Mouse (Mus musculus): Measurements from ENCODE around the gene Aatk. TPM values are rescaled to one million over a fixed set of nuclear protein-coding genes. Genes with fewer than 3 reads are reported as not detected.

Aatk gene
- polyA plus RNA-seq, 1 experiment, result not detected

DNA sequence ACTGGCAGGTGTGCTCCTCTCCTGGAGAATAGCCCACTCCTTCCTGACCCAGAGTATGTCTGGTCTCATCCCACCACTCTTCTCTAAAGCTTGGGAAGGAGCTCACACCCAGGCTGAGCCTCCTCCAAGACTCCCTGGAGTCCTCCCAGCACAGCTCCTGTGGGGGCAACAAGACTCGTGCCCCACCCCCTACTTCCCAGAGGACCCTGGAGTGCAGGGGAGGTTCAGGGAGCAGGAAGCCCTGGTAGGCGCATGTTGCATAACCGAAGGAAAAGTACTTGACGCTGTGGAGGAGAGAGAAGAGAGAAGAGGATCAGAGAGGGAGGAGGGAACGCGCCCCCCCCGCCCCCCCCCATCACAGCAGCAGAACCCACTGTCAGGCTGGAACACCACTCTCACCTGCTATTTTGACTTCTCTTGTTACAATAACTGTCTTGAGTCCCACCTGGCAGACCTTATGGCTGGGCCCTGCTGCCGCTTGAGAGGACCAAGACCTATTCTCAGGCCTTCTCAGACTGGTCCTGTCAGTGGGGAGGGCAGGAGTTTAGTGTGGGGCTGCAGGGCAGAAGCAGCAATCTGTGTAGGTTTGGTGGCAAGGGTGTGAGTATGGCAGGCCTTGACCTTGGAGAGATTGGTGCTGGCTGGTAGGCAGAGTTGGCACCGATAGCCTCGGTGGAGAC lies 56.2 kb downstream of the Aatk start:
- no peak for TF ChIP-seq GATA1 (IDR thresholded peaks at IDR 0.05; ENCODE audit: low read length)

DNA sequence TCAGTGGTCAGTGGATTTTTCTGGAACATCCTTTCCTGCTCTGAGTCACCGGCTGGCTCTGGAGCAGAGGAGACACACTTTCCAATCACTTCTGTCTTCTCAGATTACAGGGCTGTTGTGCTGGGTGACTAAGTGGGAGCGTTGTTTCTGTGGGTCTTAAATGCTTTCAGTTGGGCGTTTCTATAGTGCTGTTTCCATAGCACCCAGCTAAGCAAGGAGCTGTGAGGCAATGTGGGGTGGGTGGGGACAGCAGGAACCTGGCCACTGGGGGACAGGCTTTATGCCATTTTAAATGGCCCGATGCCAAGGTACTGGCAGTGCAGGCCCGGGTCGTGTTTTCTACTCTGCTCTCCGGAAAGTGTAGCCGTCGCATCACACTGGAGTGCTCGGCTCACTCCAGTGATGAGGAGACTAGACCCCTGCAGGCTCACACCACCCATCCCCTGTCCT lies 57.8 kb downstream of the Aatk start:
- no peak for TF ChIP-seq GATA1 (IDR thresholded peaks at IDR 0.05; ENCODE audit: low read length)

DNA sequence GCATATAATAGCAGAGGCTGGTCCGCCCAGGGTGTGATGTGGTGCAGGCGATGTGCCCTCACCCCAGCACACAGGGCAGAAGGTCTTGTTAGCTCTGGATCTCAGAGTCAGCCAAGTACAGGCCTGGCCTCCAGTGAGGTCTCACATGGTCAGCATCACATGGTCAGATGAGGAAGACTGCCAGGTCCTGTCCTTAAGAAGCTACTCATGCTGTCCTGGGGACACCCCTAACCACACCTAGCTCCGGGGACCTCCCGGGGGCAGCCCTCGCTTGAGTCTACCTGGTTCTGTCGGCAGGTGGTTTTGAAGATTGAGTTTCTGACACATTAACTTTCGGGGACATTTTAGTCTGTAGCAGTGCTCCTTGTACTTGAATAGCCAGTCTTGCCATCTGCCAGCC lies 58.6 kb downstream of the Aatk start:
- TF ChIP-seq GATA1 (IDR thresholded peaks at IDR 0.05; ENCODE audit: low read length), result no peak

DNA sequence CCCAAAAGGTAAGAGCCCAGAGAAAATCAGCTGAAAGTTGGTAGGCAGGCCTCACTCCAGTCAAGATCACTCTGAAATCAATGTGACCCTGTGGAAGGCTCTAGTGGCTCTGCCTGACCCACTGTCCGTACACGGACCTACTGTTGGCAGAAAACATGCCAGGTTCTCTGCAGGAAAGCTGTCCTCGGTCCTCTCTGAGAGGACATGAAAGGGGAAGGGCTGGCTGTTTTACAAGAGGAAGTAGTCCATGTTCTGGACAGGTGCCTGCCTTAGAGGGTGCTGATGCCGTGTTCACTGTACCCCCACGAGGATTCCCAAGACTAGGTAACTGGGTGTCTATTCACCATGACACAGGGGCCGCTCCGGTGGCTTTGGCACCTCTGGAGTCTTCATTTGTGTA lies 59.1 kb downstream of the Aatk start:
- TF ChIP-seq GATA1 (IDR thresholded peaks at IDR 0.05; ENCODE audit: low read length), result no peak

DNA sequence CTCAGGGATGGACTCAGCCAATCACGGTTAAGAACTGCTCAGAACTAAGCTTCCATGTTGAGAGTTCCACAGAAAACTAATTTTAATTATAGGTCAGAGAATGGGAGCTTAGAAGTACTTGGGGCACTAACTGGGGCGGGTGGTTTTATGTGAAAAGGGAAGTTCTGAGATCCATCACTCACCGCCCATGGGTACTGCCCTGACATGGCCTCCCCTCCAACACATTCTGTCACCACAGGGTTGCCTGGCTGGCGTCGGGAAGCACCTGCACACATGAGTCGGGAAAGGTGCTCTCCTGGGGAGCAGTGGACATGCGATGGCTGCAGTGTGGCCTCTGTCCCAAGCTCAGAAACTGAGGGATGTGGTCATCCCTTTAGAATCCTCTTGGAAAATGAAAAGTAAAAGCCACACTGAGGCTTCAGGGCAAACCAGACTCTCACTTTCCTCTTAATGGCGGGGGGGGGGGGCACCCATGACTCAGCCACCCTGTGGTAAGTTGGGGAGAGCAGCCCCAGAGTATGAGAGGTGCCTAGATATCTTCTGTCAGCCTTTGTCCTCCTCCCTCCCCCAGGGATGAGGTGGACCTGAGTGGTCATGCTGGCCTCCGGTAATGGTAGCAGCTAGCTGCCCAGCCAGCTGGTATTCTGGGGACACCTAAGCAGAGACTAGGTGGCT lies 60.1 kb downstream of the Aatk start:
- TF ChIP-seq GATA1 (IDR thresholded peaks at IDR 0.05; ENCODE audit: low read length), result no peak

DNA sequence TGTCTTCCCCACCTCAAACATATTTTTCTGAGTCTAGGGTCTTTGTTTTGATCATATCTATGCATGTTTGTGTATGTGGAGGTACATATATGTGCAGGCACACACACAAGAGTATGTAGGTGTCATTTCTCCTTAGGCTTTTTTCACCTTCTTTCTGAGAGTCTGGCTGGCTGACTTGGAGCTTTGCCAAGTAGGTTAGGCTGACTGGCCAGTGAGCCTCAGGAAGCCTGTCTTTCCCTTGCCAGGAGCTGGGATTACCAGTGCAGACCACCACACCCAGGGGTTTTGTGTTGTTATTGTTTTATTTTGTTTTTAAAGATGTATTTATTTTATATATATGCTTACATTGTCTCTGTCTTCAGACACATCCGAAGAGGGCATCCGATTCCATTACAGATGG lies 63.8 kb downstream of the Aatk start:
- TF ChIP-seq GATA1 (IDR thresholded peaks at IDR 0.05; ENCODE audit: low read length), result no peak

DNA sequence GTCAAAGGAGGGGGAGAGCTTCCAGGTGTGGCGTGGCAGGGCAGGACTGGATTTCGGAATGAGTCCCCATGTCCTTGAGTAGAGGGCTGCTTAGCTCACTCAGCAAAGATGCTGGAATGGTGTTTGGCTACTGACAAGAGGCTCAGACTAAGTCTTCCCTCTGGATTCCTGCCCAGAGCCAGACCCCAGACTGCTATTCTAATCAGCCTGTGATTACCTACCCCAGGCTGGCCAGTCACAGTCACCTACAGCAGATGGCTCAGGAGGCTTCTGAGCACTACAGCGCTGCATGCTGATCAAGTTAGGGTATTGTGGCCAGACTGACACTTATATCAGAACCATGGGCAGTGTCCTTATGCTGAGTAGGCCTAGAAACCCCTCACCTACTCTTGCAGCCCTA lies 64.7 kb downstream of the Aatk start:
- TF ChIP-seq GATA1 (IDR thresholded peaks at IDR 0.05; ENCODE audit: low read length), result no peak

DNA sequence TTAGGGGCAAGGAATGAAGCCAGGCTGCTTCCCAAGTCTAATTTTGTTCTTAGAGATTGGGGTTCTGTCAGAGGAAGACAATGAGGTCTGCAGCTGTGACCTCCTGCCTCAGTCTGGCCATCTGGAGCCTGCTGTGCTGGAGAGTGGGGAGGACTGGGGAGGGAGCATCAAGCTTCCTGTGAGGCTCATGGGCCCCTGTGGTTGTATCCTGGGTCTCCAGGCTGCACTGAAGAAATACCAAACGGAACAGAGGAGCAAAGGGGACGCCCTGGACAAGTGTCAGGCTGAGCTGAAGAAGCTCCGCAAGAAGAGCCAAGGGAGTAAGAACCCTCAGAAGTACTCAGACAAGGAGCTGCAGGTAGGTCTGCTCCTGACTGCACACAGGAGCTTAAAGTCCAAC lies 65.2 kb downstream of the Aatk start:
- TF ChIP-seq GATA1 (IDR thresholded peaks at IDR 0.05; ENCODE audit: low read length), result no peak

DNA sequence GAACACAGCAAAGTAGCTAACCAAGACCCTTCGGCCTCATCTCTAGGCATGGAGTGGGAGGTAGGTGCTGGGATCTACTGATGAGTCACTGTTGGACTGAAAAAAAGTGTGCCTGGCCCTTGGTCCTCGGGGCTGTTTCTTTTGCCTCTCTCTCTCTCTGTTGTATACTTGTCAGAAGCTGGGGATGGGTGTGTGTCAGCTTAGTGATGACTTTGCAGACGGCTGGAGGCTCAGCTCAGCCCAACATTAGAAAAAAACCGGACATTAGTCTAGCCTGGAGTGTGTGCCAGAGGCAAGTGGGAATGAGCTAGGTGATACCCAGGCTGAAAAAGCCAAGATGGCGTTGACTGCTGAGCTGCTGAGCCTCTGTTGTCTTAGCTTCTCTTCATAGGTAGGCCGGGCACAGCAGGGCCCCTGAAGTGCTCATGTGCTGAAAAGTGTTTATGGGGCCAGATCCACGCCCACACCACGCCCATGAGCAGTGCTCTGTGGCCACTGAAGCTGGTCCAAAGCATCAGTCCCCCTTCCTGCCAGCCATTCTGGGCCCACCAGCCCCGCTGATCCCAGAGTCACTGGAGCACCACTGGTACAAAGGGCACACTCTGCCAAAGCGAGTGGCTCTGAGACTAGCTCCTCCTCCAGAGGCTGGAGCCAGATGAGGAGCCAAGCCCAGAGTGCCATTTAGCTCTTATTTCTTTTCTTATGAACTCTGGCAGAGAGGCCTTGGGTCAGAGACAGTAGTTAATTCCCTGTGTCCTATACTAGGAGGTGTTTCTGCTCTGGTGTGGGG lies 67.2 kb downstream of the Aatk start:
- no peak for TF ChIP-seq GATA1 (IDR thresholded peaks at IDR 0.05; ENCODE audit: low read length)

DNA sequence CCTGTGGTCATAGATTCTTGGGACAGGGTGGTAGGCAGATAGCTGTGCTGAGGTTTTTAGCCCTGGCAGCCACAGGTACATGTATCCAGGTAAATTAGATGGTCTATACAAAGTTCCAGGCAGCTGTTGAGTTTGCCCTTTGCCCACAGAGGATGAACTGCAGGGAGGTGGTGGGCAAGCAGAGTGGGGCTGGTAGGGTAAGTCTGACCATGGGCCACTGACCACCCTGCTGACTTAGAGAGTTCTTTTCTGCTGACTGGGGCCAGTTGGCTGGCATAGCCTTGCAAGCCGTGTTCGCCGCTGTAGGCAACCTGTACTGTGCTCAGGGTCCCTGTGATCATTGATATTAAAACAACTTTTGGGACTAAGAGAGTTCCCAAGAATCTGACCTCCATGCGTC lies 68.3 kb downstream of the Aatk start:
- no peak for TF ChIP-seq GATA1 (IDR thresholded peaks at IDR 0.05; ENCODE audit: low read length)

DNA sequence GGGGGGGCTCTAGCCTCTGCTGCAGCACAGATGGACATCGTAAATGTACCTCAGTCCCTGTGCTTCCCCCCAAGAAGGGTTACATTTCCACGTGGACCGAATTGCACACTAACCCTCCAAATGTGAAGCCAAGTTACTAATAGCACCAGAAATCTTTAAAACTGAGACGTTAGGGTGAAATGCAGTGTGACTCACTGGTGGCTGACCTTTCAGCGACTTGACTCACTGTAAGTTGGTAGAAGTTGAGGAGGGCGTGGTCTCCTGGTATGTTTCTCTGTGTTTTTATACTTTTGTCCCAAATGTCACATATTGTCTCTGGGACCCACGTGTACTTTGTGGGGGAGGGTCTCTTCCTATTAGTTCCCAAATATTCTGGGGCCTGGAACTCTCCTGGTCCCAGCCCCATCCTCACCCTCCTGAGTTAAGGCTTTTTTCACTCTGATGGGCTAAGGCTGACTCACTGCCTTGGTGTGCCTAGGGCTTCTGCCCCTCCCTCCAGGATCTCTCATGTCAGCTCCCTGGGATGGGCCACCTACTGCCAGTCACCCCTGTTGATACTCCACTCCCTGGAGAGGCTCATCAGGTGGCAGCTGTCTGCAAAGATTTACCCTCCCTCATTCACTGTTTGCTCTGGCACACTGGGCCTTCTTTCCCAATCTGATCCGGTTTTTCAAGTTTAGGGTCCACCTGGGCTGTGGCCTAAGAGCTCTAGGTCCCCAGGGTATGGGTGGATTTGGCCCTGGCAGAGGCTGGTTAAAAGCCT lies 71.0 kb downstream of the Aatk start:
- no peak for TF ChIP-seq GATA1 (IDR thresholded peaks at IDR 0.05; ENCODE audit: low read length)

DNA sequence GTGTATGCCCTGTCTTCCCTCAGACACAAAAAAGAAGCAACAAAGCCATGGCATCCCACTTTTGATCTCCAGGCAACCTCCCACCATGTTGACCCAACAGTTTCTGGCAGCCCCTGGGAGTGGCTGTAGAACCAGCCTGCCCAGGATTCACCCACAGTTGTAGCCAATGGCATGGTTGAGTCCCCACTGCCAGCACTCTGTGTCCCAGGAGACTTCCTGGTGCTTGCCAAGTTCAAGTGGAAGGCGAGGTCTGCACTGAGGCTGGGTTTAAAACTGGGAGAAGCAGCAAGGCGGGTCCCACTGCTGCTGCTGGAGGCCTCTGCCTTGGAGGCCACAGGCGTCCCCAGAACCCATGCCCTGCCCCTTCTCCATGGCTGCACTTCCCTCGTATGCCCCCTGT lies 73.2 kb downstream of the Aatk start:
- no peak for TF ChIP-seq GATA1 (IDR thresholded peaks at IDR 0.05; ENCODE audit: low read length)

DNA sequence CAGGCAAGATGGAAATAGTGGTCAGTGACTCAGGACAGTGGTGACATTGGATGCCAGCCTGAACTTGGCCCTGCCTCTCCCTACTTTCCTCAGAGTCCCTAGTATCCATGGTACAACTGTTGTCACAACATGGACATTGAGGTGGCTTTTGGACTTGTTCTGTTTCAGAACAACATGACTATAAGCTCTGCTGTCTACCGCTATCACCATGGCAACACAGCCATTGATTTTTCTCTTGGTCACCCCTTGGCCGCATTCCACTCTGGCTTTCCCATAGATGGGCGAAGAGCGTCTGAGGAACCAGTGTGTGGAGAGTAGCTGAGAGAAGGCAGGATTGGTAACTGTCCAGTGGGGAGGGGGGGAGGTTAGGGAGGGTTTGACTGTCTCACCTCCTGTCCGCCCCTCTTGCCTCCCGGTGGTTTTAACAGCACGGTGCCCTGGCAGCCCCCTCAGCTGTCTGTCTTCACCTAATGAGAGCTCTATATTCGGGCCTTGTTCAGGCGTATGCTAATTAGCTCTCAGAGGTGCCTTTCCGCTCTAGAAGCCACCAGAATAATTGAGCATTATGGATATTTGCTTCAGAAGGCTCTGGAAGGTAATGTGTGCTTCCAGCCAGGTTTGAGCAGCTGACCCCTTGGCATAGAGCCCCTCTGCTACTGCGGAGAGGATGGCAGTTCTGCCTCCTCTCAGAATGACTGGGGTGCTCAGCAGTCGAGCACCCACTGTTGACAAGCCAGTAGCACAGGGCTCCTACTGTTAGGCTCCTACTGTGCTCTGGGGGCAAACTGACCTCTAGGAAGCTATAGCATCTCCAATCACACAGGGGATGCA lies 76.7 kb downstream of the Aatk start:
- TF ChIP-seq GATA1 (IDR thresholded peaks at IDR 0.05; ENCODE audit: low read length), result no peak

DNA sequence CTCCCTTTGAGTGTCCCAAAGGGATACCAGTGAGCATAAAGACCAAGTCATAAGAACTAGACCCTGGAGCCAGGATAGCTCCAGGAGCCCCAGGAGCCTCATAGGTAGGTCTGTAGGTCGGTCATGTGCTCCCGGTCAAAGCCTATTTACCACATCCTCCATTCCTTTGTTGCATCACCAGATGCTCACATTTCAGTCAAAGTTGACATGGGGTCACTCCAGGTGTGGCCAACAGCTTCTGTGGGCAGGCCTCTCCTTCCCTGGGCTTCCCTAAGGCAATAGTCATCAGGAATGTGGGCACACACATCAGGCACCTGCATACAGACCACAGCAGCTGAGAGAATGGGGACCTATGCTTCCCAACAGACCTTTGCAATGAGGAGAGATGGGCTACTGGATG lies 79.1 kb downstream of the Aatk start:
- TF ChIP-seq GATA1 (IDR thresholded peaks at IDR 0.05; ENCODE audit: low read length), result no peak

DNA sequence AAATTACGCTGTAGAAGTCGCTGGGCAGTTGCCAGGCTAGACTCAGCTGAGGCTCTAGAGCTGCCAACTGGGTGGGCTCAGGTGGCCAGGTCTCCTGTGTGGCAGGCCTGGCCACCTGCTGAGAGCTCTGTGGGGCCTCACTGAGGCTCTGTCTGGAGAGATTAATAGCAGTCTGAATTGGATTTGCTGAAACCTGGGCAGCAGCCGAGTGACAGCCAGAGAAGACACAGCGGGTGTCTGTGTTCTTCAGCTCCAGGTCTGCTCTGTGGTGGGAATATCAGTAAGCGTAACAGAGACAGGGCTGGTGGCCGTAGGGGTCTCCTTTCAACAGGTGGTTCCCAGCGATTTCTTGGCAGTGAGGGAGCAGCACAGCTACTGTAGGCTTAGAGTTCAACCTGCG lies 79.6 kb downstream of the Aatk start:
- no peak for TF ChIP-seq GATA1 (IDR thresholded peaks at IDR 0.05; ENCODE audit: low read length)

Data from G1E-ER4 (cell line).